Mouse (Mus musculus): ENCODE results near the gene Gm9837.

Gene Gm9837

DNA sequence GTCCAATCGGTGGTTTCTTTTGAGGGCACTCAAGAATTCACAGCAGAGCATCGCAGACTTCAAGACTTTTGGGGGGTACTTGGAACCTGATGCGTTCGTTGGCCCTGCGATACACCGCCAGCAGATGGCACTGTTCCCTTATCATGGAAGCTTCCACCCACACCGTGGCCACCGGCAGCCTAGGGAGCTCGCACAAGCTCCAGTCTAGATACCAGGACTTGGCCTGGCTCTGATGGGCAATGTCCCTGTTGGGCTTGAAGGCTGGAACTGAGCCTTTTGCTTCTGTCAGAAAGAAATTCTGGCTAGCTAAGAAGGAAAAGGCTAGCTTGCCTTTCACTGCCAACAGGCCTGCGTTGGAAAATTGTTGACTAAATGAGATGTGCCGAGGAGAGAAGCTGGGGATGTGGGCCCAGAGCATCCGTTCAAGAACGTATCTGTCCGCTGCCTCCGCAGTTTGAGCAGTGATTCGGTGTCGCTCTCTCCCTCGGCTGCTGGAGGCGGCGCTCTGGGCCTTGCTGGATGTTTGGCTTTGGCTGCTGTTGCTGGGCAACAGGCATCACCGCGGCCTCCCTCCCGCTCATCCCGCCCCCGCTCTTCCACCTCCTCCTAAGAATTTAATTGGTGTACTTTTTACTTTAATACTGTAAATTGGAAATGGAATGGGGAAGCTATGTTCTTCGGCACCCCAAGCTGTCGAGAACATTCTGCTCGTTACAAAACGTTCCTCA lies at the start of gene Gm9837:
TSS of gene Gm9837 (minus strand) at position 512 of the 728 bp plus-strand sequence.
- peak; percentile 94 for DNase-seq

- peak; percentile 69 for DNase-seq
Measured at GRCm38 (mm10) chr11:53519207-53520121, 49.2 kb upstream of the Gm9837 start, which contains the start of gene Sept8. Gene Sept8 (plus strand): TSS chr11:53519257.

DNA sequence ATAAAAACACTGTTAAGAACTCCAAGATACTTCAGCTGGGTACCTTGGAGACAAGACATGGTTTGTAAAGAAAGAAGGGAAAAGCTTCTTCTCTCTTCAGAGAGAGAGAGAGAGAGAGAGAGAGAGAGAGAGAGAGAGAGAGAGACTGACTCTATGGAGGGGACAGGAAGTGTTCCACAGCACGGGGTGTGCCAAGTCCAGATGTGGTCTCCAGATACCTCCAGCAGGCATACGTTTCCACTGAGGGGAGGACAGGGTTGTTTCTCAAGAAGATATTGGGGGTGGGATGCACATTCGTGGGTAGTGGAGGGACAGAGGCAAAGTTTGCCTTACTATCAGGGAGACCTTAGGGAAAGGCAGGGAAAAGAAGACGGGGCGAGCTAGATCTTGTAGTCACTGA lies 48.5 kb upstream of the Gm9837 start:
- DNase-seq = no peak

GRCm38 (mm10) chr11:53516775-53517627 lies 46.7 kb upstream of the Gm9837 start:
- peak; percentile 40 for DNase-seq

DNA sequence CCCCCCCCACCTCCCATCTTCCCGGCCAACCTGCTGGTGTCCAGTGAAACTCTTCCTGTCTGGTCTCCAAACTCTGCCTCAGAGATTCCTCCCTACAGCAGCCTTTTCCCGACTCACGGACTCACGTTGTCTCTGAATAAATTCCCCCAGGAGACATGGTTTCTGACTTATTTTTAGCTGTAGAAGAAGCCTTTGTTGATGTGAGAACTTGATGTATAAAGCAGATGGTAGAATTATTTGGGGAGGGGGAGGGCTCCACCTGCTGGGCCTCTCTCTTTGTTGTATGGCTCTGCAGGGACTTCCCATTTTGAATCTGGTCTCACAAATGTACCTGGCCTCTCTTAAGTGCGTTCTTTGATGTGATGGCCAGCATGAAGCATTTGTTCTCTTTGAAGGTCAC lies 40.1 kb upstream of the Gm9837 start:
- DNase-seq = no peak

GRCm38 (mm10) chr11:53508591-53508990 lies 38.3 kb upstream of the Gm9837 start:
- no peak for DNase-seq

DNA sequence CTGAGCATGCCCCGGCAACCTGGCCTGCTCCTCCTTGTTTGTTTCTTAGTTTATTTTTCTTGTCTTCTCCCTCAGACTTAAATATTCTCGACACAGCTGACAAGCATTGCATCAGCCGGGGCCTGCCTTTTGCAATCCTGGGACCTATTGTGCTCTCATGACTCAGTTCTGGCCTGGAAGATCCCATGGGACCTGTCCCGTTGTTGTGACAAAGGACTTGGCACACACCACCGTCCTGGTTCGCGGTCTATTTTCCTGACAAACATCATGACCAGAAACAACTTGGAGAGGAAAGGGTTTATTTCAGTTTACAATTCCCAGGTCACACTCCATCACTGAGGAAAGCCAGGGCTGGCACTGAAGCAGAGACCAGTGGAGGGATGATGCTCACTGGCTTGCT lies 37.9 kb upstream of the Gm9837 start:
- peak; percentile 77 for DNase-seq

GRCm38 (mm10) chr11:53507098-53507805 lies 37.0 kb upstream of the Gm9837 start:
- DNase-seq = no peak

DNA sequence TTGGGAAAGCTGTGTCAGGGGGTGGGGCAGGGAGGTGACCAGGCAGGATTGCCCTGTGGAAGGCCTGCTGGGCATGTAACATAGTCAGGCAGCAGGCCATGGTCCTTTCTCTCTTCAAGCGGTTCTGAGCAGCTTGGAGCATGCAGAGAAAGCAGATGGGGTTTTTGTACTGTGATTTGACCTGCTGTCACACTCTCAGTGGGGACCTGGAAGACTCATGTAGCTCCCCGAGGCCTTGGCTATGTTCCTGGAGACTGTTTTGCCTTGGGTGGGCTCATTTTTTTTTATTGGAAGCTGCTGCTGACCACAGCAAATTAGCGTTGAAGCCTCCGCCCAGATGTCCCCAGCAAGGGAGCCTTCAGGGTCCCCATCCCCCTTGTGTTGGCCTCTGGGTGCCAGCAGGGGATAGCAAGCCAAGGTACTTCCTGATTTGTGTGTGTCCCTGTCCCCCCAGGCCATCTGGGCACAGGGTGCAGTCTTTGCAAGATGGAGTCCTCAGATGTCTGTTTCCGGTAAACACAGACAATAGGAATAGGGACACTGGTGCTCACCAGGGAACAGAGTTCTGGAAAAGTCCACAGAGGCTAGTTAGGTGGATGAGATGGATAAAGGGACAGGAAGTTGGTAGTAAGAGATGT lies 34.9 kb upstream of the Gm9837 start:
- DNase-seq = no peak

DNA sequence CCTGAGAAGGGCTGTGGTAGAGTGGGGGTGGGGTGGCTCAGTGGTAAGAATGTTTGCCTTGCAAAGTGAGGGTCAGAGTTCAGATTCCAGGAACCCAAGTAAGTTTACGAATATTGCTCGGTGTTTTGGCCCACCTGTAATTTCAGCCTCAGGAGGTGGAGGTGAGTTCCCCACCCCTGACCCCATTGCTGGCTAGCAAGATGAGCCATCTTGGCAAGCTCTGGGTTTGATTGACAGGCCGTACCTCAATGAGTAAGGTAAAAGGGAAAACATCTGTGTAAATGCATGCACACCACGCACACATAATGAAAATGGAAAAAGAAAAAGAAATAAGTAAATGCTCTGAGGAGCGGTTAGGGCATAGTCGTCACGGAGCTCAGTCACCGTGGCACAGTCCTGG lies 34.1 kb upstream of the Gm9837 start:
- DNase-seq = no peak

GRCm38 (mm10) chr11:53503738-53504137 lies 33.5 kb upstream of the Gm9837 start:
- DNase-seq = peak; percentile 55

DNA sequence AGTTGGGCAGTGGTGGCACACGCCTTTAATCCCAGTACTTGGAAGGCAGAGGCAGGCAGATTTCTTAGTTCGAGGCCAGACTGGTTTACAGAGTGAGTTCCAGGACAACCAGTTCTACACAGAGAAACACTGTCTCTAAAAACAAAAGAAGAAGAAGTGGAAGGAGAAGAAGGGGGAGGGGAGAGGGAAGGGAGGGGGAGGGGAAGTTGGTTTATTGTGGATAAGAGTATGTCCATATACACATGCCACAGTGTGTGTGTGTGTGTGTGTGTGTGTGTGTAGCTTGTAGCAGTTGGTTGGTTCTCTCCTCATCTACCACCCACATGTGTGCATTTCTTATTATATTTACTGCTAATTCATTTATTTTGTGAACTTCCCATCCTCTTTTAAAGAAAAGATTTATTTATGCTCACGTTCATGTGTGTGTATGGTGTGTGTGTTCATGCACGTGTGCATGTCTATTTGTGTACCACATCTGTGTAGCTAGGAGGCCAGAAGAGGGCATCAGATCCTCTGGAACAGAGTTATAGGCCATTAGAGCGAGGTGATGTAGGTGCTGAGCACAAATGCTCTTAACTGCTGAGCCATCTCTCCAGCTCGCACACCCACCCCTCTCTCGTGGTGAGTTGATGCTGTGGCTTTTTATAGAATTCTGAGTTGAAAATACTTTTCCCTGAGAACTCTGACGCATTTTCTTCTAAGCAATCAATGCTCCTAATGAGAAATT lies 31.9 kb upstream of the Gm9837 start:
- no peak for DNase-seq

GRCm38 (mm10) chr11:53500569-53500968 lies 30.3 kb upstream of the Gm9837 start:
- peak; percentile 90 for DNase-seq

GRCm38 (mm10) chr11:53496946-53497345 lies 26.7 kb upstream of the Gm9837 start:
- DNase-seq = no peak

DNA sequence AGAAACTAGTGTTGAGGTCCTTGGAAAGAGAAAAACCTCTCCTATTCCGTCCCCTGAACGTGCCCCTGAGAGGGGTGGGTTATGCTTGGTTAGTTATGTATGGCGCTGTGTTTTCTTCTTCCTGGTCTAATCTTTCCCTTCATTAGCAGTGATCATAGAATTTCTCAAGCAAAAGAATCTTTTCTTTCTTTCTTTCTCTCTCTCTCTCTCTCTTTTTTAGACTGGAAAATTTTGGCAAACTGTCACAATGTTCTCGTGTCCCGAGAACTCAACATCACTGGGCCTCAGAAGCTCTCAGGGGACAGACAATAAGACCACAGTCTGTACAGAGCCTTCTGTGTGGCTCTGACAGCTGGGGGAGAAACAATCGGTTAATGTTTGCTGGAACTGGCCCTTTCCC lies 25.1 kb upstream of the Gm9837 start:
- DNase-seq = no peak

DNA sequence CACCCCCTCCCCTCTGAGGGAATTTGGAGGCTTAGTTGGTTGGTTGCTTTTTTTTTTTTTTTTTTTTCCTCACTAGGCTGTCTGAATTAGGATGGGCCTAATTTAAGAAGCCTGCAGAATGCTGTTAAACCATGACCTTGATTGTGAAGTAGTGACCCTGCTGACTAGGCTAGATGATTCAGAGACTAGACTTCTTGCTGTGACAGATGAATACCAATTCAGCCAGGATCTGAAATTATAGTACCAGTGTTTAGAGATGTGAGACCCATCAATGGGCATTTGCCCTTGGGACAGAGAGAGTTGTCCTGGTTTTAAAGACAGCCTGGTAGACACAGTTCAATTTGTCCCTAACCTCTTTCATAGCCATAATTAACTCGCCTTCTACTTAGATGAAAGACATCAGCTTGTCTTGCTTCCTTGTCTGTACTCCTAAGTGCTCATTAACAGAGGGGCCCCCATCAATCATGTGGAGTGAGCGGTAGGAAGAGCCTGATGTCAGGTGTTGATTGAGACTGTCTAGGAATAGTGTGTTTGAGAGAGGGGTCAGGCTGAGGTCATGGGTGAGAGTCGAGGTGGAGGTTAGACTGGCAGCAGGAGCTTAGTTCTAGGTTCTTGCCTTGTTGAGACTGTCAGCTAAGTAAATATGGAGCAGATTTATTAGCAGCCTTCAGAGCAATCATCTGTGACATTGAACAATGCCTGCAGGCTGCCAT lies 23.1 kb upstream of the Gm9837 start:
- DNase-seq = no peak

- no peak for DNase-seq
Measured at GRCm38 (mm10) chr11:53491954-53492401, 21.7 kb upstream of the Gm9837 start.

DNA sequence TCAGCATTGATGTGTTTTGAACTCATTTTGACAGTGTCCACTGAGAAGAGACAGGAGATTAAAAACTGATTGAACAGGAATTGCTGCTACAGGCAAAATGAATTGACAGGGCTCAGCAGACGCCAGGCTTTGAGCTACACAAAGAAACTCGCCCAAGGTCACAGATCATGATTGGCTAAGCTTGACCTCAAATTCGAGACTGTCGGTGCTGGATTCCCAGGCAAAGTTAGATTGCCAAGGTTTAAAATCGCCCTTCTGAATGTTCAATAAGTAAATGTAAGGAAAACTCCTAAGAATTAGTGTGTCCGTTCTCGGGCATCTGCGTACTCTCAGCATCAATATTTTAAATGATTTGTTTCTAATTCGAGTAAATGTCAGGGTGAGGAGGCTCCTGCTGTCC lies 19.1 kb upstream of the Gm9837 start:
- no peak for DNase-seq

DNA sequence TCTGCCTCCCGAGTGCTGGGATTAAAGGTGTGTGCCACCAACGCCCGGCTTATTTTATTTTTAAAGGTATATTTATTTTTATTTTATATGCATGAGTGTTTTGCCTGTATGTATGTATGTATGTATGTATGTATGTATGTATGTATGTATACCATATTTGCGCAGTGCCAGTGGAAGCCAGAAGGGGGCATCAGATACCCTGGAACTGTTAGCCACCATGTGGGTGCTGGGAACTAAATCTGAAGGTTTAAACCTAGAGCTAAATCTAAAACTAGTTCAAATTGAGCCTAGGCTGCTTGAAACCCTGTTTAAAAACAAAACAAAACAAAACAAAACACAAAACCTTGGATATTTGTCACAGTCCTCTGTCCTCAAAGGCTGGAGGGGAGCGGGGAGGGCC lies 18.7 kb upstream of the Gm9837 start:
- no peak for DNase-seq
